Mouse (Mus musculus) frontal cortex, postnatal 36 days (tissue): ENCODE data around the gene Rgs11.
"Not testable (repeated sequence)": the region's sequence is repeated elsewhere in the genome, so short reads cannot be mapped to it uniquely, and the experiment has no call there.

ENCODE experiments used
- DNase-seq, 2 experiments: peaks; one replicate each; pipeline ENCODE4 v3.0.0; 2022; ENCODE audit warnings: low spot score in 2 of 2

The Rgs11 gene

DNA sequence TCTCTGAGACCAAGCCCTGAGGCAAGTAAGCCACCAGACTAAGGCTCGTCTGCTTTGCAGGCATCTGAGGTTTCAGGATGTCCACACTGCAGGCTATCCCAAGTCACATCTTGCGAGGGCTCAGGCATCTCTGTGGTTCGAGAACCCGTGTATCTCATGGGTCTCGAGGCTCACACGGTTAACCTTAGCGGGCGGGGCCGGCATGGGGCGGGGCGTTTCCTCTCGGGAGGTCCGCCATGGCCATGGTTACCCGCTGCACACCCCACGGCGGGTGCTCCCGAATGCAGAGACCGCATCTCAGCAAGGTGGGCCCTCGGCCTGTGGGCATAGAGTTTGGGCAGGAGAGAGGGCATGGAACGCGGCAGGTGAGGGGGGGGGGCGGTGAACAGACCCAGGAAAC lies at the start of gene Rgs11:
Gene Rgs11 (plus strand): TSS at position 215 of the 400 bp plus-strand sequence.
- peak; percentile 30 to 45 for DNase-seq

DNA sequence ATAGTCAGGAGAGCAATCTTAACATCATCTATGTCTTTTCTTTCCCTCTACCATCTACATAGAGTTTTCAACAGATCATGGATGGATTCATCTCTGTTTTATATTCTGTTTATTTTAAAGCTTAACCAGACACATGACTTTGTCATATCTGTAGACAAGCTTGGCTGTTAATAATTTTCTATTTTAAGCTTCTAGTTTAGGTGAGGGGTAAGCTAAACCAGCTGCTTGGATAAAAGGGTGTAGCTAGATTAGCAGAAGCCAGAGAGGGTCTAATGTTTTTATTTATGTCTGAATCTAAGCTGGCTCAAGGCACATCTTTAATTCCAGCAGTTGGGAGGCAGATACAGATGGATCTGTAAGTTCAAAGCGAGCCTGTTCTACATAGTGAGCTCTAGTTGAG lies 40.0 kb upstream of the Rgs11 start:
- no peak for DNase-seq

DNA sequence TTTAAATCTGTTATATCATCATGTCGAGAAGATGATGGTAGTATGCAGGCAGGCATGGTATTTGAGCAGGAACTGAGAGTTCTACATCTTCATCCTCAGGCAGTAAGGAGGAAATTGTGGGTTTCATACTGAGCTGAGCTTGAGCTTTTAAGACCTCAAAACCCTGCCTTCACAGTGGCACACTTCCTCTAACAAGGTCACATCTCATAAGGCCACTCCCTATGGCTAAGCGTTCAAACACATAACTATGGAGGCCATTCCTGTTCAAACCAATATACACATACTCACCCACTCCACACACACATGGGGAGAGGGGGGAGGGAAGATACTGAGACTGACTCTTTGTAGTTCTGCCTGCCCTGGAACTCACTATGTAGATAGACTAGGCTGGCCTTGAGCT lies 34.7 kb upstream of the Rgs11 start:
- no peak for DNase-seq

DNA sequence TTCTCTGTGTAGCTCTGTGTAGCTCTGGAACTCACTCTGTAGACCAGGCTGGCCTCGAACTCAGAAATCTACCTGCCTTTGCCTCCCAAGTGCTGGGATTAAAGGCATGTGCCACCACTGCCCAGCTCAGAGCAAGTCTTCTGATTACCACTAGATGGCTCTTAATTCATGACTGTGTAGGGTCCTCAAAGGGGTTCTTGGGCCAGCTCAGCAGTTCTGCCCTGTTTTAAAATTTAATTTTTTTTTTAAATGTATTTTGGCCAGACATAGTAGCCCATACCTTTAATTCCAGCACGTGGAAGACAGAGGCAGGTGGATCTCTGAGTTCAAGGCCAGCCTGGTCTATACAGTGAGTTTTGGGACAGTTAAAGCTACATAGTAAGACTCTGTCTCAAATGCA lies 27.5 kb upstream of the Rgs11 start:
- not testable (repeated sequence) for DNase-seq

DNA sequence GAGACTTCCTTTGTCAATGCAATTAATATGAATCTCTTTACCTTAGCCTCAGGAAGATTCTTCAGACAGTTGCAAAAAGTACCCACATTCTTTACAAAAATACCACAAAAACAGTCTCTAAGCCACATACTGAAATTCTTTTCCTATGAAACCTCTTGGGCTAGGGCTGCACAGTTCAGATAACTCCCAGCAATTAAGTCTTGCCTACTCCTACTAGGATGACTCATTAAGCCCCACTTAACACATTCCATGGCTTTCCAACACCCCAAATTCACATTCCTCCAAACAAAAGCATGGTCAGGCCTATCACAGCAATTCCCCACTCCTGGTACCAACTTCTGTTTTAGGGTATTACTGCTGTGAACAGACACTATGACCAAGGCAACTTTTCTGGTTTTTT lies 24.1 kb upstream of the Rgs11 start:
- DNase-seq, result no peak

DNA sequence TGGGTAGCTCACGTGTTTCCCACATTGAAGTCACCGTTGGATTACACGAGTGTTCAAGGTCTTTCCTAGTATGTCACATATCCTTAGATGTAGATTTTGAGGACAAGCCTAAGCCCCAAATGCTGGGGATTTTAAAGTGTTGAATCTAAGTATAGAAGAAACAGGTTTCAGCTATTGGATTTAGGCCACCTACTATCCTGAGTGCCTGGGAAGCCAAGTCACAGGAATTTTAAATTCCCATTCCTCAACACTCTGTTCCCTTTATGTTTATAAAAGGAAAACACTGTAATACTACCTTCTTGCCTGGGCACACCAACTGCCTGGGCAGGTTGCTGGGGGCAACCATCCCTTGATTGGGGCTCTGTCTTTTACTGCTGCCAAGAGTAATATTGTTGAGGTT lies 21.6 kb upstream of the Rgs11 start:
- DNase-seq, result peak in 1 of 2 experiments; percentile 19

DNA sequence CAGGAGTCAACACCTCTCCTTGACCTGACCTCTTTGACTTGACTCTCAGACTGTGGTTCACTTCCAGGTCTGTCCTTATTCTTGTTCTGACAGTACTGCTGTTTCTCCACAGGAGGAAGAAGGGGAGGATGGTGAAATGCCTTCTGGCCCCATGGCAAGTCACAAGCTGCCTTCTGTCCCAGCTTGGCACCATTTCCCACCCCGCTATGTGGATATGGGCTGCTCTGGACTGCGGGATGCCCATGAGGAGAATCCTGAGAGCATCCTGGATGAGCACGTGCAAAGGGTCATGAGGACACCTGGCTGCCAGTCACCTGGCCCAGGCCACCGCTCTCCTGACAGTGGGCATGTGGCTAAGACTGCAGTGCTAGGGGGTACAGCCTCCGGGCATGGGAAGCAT lies 15.2 kb upstream of the Rgs11 start:
- no peak for DNase-seq

DNA sequence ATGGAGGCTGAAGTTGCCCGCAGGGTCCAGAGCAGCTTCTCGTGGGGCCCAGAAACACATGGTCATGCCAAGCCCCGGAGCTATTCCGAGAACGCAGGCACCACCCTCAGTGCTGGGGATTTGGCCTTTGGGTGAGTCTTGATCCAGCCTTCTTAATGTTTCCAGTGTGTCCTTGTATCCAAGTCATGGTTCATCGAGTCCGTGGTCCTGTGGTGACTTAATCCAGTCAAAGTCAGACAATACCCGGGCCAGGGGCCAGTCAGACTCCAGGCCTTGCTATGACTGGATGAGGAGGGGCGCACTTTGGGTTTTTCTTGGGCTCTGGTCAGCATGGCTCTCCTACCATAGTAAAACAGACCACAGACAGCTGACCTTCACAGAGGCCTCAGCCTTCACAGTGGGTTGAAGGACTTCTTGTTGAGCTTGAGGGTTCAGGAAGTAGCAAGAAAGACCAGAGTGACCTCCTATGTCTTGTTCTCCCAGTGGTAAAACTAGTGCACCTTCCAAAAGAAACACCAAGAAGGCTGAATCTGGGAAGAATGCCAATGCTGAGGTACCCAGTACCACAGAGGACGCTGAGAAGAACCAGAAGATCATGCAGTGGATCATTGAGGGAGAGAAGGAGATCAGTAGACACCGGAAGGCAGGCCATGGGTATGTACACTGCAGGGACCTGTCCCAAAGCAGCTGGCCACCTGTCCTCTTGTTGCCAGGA lies 14.5 kb upstream of the Rgs11 start:
- no peak for DNase-seq

DNA sequence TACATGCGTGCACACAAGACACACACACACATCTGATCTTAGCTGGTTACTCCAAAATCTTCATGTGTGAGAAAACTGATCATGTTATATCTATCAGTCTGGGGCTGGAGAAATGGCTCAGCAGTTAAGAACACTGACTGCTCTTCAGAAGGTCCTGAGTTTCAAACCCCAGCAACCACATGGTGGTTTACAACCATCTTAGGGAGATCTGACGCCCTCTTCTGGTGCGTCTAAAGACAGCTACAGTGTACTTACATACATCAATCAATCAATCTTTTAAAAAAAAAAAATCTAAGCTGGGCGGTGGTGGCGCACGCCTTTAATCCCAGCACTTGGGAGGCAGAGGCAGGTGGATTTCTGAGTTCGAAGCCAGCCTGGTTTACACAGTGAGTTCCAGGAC lies 11.3 kb upstream of the Rgs11 start:
- DNase-seq, result not testable (repeated sequence)

DNA sequence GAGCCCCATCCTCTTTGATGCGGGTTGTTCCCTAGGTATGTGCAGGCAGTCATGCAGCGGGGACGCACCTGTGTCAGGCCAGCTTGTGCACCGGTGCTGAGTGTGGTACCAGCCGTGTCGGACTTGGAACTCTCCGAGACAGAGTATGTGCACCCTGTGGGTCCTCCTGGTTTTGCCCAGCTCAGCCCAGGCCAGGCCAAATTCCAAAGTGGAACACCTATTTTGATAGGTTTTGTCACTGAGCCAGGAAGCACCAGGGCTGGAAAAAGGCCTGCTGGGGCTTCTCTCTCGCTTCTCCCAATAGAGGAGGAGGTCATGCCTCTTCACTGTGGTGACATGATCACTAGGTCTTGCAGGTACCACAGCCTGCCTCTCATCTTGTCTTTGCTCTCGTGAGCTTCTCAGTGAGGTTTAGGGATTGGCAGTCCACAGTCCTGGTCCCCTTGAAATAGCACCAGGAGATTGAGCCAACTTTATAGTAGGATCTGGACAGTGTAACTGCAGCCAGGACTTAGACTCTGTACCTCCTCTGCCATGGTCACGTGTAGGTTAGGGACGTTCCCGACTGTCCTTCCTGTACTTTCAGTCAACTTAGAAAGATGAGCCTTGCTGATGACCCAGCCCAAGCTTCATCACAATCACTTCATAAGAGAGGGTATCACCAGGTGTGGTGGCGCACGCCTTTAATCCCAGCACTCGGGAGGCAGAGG lies 10.1 kb upstream of the Rgs11 start:
- DNase-seq, result no peak

DNA sequence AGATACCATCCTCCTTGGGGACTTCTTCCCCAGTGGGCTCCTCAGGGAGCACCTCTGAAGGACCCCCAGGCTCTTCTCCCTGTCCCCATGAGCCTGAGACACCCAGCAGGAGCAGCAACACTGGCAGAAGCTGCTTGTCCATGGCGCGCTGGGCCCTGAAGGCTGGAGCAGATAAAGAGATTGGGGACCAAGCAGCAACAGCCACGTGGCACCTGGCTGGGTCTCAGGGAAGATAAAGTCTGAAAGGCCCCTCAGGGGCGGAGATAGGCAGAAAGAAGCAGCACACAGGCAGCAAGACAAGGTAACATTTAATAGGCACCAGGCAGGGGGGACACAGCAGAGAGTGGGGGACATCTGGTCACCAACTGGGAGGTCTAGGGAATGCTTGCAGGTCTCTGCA lies 3.9 kb upstream of the Rgs11 start, which contains the start of gene Pdia2:
Gene Pdia2 (minus strand): TSS at position 196 of the 400 bp plus-strand sequence.
- DNase-seq, result no peak

DNA sequence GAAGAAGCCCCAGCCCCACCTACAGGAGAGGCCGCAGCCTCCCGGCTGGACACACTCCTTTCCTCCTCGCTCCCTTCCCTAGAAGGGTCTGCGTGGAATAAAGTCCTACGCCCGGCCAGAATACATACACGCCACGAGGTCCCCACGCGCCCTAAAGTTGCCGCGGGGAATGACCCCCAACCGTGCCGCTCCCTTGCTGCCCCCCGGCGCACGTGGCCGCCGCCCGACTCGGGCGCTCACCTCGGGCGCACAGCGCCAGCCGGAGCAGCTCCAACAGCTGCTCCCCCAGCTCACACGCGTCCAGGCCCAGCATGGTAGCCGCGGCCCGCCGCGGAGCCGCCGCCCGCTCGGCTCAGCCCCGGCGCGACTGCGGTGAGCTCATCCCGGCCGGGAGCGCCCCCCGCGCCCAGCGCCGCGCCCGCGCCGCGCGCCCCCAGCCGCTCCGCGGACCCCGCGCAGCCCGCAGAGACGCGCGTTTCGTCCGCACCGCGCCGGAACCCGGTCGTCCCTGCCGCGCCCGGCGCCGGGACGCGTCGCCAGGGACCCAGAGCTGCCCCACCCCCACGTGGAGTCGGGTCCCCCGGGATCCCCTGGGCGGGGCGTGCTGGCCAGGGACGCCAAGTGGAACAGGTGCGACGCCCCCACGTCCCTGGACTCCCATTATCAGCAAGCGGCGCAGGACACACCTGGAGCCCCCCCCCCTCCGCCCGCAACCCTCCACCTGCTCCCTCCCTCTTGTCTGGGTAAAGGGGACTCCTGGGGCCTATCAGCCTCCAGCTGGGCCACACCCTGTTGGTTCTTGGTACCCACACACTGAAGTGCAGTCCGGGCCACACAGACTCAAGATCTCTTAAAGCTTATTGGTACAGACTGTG lies 1.7 kb upstream of the Rgs11 start:
- peak; percentile 21 to 25 for DNase-seq

DNA sequence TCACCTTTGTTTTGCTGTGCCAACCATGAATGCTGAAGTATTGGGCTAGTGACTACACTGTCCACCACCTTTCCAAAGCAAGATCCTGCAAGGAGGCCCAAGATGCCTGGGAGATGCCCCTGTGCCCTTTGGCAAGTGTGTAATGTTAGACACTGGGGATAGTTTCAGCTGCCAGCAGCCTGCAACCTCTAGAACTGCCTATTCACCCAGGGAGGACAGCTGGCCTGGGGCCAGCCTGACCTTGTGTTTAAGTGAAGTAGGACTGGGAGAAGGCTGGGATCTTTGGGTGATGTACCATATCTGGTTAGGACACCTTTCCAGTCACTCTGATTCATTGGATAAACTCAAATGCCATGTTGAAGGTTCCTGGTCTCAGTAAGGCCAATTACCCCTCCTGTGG lies 753 bp upstream of the Rgs11 start:
- no peak for DNase-seq

DNA sequence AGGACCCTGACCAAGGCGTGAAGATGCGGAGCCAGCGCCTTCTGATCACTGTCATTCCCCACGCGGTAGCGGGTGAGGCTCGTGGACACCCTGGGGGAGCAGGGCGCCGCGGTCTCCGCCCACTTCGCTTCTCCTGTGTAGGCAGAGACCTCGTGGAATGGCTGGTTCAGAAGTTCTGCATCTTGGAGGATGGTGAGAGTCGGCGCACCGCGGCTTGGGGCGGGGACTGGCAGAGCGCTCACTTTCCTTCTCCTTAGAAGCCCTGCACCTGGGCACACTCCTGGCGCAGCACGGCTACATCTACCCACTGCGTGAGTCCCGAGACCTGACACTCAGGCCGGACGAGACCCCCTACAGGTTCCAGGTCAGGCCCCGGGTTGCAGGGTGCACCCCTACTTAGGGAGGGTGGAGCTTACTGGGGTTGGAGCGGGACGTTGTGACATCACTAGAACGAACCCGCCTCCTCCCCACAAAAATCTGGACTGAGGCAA lies 615 bp downstream of the Rgs11 start:
- DNase-seq, result peak; percentile 75 to 83

DNA sequence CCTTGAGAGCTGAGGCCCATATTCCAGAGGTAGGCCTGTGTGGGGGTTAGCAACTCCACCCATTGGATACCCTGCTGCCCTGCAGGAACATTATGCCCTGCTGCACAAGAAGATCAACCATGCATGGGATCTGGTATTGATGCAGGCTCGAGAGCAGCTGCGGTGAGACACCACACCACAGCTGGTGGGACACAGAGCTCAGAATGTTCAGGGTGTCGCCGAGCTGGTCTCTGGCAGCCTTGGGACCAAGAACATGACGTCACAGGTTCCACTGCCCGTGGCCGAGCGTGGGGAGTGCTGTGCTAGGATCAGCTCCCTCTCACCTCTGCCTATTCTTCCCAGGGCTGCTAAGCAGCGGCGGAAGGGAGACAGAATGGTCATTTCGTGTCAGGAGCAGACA lies 2.0 kb downstream of the Rgs11 start:
- no peak for DNase-seq

DNA sequence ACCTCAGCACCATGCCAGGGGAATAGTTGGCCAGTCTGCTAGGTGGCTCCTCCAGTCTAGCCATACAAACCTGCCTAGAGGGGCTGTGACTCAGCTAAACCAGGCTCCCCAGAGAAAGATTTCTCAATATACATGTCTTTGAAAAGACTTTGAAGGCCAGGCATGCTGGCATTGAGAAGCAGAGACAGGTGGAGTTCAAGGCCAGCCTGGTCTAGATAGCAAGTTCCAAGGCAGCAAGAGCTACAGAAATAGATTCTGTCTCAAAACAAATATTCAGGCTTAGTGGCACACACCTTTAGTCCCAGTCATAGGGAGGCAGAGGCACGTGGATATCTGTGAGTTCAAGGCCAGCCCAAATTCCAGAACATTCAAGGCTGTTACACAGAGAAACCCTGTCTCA lies 3.6 kb downstream of the Rgs11 start:
- no peak for DNase-seq

DNA sequence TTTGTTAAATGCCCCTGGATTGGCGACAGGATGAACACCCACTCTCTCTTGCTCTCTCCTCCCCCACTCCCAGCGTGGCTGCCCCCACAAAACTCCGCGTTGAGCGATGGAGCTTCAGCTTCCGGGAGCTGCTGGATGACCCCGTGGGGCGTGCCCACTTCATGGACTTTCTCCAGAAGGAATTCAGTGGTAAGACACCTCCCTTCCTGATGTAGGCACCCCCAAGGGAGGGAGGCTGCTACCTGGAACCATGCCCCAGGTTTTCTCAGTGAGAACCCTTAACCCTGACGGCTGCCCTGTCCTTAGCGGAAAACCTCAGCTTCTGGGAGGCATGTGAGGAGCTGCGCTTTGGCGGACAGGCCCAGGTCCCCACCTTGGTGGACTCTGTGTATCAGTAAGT lies 4.9 kb downstream of the Rgs11 start, which contains the start of gene Arhgdig:
Gene Arhgdig (minus strand): TSS at position 101 of the 400 bp plus-strand sequence.
- DNase-seq, result no peak

DNA sequence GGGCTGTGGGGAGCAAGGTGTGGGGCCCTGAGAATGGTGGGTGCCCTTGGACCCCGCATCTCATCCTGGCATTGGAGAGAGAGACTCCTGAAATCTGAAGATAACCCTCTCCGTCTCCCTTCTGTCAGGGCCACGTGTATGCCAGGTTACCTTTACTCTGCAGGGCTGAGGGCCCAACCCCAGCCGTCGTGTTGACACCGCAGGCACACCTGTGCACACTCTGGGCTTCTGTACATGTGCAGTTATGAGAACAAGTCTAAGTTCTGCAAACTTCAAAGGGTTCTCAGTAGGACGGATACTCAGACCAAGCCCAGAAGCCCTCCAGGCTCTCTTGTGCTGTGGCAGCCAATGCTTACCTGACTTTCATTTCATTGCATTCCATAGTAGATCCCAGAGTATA lies 9.5 kb downstream of the Rgs11 start:
- DNase-seq, result no peak

DNA sequence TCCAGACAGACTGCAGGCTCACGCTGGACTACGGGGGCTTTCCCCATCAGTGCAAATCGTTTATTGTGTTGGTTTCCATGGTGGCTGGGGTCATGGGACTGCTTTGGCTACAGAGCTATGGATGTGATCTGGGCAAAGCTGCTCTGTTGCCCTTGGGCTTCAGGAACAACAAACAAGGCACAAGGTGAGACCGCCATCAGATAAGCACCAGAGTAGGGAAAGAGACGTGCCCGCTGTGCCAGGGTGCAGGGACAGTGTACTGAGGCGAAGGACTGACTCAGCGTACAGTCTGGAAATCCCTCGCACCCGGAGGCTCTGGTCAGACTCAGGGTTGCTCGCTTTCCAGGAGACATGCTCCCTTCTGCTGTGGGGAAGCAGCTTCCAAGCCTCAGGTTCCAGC lies 9.9 kb downstream of the Rgs11 start:
- DNase-seq, result no peak

DNA sequence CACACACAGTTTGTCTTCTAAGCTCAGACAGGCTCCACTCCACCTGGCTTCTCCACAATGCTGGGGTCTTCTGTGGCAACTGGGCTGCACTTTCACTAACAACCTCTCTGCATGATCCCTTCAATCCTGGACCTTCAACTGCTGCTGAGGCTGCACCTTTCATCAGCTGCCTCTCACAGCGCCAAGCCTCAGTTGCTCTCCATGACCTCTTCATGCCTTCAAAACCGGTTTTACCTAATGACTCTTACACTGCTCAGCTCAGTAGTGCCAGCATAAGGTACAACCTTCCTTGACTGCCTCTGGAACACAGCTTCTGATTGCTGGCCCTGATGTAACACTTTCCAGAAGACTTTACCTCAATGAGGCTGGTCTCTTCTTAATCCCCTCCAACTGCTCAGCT lies 18.8 kb downstream of the Rgs11 start:
- no peak for DNase-seq

DNA sequence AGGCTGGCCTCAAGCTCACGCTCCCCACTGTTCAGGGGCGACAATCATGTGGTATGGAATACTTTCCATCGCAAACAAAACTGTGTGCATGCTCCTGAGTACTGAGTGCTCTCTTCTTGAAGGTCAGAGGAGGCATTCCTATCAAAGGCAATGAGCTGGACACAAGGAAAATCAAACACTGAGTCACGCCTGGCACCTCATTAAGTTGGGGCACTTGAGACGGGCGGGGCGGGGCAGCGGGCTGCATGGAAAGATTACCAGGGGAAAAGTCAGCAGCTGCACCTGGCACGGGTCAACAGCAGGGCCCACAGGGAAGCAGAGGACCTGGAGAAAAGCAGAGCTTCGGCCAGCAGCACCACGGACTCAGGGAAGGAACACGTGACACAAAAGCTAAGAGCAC lies 22.4 kb downstream of the Rgs11 start:
- DNase-seq, result no peak

DNA sequence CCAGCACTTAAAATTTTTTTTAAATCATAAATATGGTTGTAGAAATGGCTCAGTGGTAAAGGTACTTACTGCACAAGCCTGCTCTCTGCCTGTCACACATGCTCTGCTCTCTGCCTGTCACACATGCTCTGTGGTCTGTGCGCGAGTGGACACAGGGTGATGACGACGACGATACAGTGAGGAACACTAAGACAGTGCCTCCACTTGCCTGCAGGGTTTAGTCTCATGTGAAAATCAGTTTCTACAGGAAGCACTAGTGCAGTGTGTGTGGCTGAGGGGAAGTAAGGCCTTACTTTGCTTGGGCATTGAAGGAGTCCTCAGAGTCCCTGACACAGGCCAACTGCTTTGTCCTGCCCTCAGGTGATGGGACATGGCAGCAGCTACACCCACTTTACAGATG lies 27.0 kb downstream of the Rgs11 start:
- DNase-seq, result no peak
